Mouse (Mus musculus): ENCODE measurements at regions not wholly inside any gene's neighbourhood (a gene's known extent, or its start where the extent isn't known, plus 50 kb on each side); places are given as distances from the start of the nearest gene placed in this dataset.
"Not testable (repeated sequence)": the region's sequence is repeated elsewhere in the genome, so short reads cannot be mapped to it uniquely, and the experiment has no call there.

GRCm38 (mm10) chr3:22681999-22682648 lies 605.7 kb downstream of the Tbl1xr1 start:
- no peaks in the 10 kb centered on the region for H3K4me1 ChIP-seq
- H3K9ac ChIP-seq = no peak overlapping the region
- WGBS = 85% methylated on average over 1 of the region's 1 CpGs
- H3K9me3 ChIP-seq = no peaks in the 10 kb centered on the region
- no peak overlapping the region for H3K4me2 ChIP-seq
- no peak overlapping the region for H3K4me3 ChIP-seq
- ATAC-seq (ENCODE audit: insufficient number of reproducible peaks, insufficient read depth, low FRiP score, low TSS enrichment, low read depth) = no peak
- H3K27me3 ChIP-seq = no peaks in the 10 kb centered on the region
- no peak overlapping the region for H3K27ac ChIP-seq
- H3K36me3 ChIP-seq = no peaks in the 10 kb centered on the region

GRCm38 (mm10) chr3:22699317-22699716 lies 622.9 kb downstream of the Tbl1xr1 start:
- Histone ChIP-seq H3K27me3 (no peaks in the 10 kb centered on the region), H3K9ac (no peak overlapping the region), H3K4me3 (no peak overlapping the region), H3K27ac (no peak overlapping the region), H3K4me2 (no peak overlapping the region), H3K9me3 (no peaks in the 10 kb centered on the region), H3K36me3 (no peaks in the 10 kb centered on the region), H3K4me1 (no peaks in the 10 kb centered on the region)
- no peak for ATAC-seq (ENCODE audit: insufficient number of reproducible peaks, insufficient read depth, low FRiP score, low TSS enrichment, low read depth)

GRCm38 (mm10) chr3:22701486-22701885 lies 625.0 kb downstream of the Tbl1xr1 start:
- H3K4me2 ChIP-seq; H3K4me1 ChIP-seq; H3K27me3 ChIP-seq; H3K9me3 ChIP-seq; ATAC-seq (ENCODE audit: insufficient number of reproducible peaks, insufficient read depth, low FRiP score, low TSS enrichment, low read depth); H3K27ac ChIP-seq; H3K9ac ChIP-seq; H3K4me3 ChIP-seq; H3K36me3 ChIP-seq: not testable (repeated sequence)
- 90% methylated on average over 5 of the region's 5 CpGs for WGBS

GRCm38 (mm10) chr3:22705673-22706072 lies 629.2 kb downstream of the Tbl1xr1 start:
- Histone ChIP-seq H3K27me3 (no peaks in the 10 kb centered on the region), H3K4me1 (no peaks in the 10 kb centered on the region), H3K4me3 (no peak overlapping the region), H3K9me3 (peaks cover 6% of the 10 kb centered on the region; the same call in 1 of the 2 replicates), H3K36me3 (no peaks in the 10 kb centered on the region), H3K4me2 (no peak overlapping the region), H3K27ac (no peak overlapping the region), H3K9ac (no peak overlapping the region)
- WGBS = 81% methylated on average over 14 of the region's 17 CpGs
- ATAC-seq (ENCODE audit: insufficient number of reproducible peaks, insufficient read depth, low FRiP score, low TSS enrichment, low read depth) = 0 out of 2 replicates have a peak, but pooled peaks have one; percentile 32

- H3K4me2 ChIP-seq = no peak overlapping the region
- no peak overlapping the region for H3K4me3 ChIP-seq
- no peak overlapping the region for H3K27ac ChIP-seq
- H3K4me1 ChIP-seq = no peaks in the 10 kb centered on the region
- H3K36me3 ChIP-seq = no peaks in the 10 kb centered on the region
- ATAC-seq (ENCODE audit: insufficient number of reproducible peaks, insufficient read depth, low FRiP score, low TSS enrichment, low read depth) = no peak
- no peaks in the 10 kb centered on the region for H3K9me3 ChIP-seq
- no peaks in the 10 kb centered on the region for H3K27me3 ChIP-seq
- H3K9ac ChIP-seq = no peak overlapping the region
Measured at GRCm38 (mm10) chr3:22745026-22745425, 668.6 kb downstream of the Tbl1xr1 start.

Data from embryonic facial prominence, embryonic 13.5 days (tissue).